Mouse (Mus musculus): ENCODE measurements around the gene Ddx23.

DNA sequence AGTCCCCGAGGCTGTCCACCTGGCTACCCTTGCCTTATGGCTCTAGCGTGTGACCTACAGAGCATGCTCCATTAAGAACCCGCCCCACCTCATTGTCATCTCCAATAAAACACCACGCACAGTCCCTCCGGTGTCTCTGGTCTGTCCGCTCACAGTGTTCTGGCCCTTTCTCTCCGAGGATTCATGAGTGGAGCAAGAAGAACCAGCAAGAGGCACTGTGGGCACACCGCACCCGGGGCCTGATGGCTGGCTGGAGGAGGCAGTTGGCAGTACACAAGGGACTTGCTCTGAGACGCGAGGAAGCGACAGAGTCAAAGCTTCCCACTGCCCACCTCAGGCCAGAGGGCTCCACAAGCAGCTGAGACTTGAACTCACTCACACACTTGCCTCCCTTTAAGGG, 18.3 kb downstream of the Ddx23 start:
- no peak for TF ChIP-seq CTCF (IDR thresholded peaks at IDR 0.05; ENCODE audit: extremely low read depth, insufficient read depth, insufficient read length, insufficient replicate concordance)
- no peak for TF ChIP-seq POLR2A (IDR thresholded peaks at IDR 0.05; ENCODE audit: low read depth, low read length)

All from spleen, adult 2 months (tissue).